Mouse (Mus musculus): ENCODE results near the gene 2810004N23Rik. TPM values are rescaled to one million over a fixed set of nuclear protein-coding genes. Genes with fewer than 3 reads are reported as not detected.

Gene 2810004N23Rik
- polyA plus RNA-seq, 1 experiment, result 27.1 TPM

DNA sequence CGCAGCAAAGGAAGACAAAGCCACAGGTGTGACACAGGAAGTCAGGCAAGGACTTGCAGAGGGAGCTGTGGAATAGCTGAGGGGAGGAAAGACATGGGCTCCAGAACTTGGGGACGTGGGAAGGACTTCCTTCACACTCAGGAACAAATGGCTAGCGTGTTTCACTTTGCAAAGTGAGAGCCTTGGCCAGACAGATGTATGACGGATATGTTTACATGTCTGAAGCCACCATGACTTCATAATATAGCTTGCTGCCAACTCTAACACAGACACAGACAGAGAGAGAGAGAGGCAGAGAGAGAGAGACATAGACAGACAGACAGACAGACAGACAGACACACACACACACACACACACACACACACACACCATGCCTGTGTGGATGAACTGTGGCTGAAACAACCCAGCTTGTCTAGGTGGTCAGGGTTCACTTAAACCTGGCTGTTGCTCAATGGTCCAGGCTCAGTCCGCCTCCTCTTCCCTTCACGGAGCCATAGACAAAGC lies 43.3 kb downstream of the 2810004N23Rik start:
- H3K79me2 ChIP-seq (ENCODE audit: control insufficient read depth, insufficient read depth), result no peaks in the 10 kb centered on the region
- no peak overlapping the region for H3ac ChIP-seq (ENCODE audit: control insufficient read depth, insufficient read length)
- no peak overlapping the region for H3K4me2 ChIP-seq (ENCODE audit: low read depth)
- H3K4me3 ChIP-seq, result no peak overlapping the region
- TF ChIP-seq MYOD1 (IDR thresholded peaks at IDR 0.05; ENCODE audit: control insufficient read depth in 1 of 3, insufficient read length in 2 of 3, low read depth in 2 of 3), result no peak
- no peak for TF ChIP-seq MYOG (IDR thresholded peaks at IDR 0.05; ENCODE audit: control insufficient read depth in 1 of 3, insufficient read depth in 1 of 3, insufficient read length in 2 of 3, low read depth in 2 of 3)
- no peak for TF ChIP-seq USF1 (IDR thresholded peaks at IDR 0.05; ENCODE audit: low read depth)
- no peak for TF ChIP-seq TCF3 (IDR thresholded peaks at IDR 0.05; ENCODE audit: insufficient read length, low read depth)
- no peak for TF ChIP-seq CEBPB (IDR thresholded peaks at IDR 0.05; ENCODE audit: insufficient read depth, poor library complexity, severe bottlenecking)
- TF ChIP-seq REST (IDR thresholded peaks at IDR 0.05; ENCODE audit: insufficient read depth, insufficient read length), result no peak
- no peaks in the 10 kb centered on the region for H3K36me3 ChIP-seq (ENCODE audit: control insufficient read depth, insufficient read depth)
- peaks cover 31% of the 10 kb centered on the region for H3K27me3 ChIP-seq (ENCODE audit: control insufficient read depth, insufficient read depth, insufficient read length)

DNA sequence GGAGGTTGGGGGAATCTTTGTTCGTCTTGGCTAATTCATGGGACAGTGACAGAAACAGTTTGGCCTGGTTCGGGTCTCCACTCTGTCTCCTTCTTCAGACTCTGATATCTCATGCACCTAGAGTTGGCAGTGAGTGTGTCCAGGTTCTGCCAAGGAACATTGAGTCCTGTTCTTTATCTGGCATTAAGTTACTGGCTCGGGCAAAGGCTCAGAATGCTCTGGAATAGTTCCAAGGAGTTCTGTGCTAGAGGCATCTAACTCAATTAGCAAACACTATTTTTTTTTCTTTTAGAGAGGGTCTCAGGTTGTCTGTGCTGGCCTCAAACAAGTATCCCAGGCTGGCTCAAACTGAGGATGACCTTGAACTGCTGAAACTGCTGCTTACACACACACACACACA lies 45.6 kb downstream of the 2810004N23Rik start:
- H3K79me2 ChIP-seq (ENCODE audit: control insufficient read depth, insufficient read depth), result no peaks in the 10 kb centered on the region
- H3ac ChIP-seq (ENCODE audit: control insufficient read depth, insufficient read length), result no peak overlapping the region
- H3K4me3 ChIP-seq, result no peak overlapping the region
- no peak overlapping the region for H3K4me2 ChIP-seq (ENCODE audit: low read depth)
- peaks cover 27% of the 10 kb centered on the region for H3K27me3 ChIP-seq (ENCODE audit: control insufficient read depth, insufficient read depth, insufficient read length)
- no peaks in the 10 kb centered on the region for H3K36me3 ChIP-seq (ENCODE audit: control insufficient read depth, insufficient read depth)
- no peak for TF ChIP-seq SRF (IDR thresholded peaks at IDR 0.05; ENCODE audit: control insufficient read depth, insufficient read length, low read depth)

DNA sequence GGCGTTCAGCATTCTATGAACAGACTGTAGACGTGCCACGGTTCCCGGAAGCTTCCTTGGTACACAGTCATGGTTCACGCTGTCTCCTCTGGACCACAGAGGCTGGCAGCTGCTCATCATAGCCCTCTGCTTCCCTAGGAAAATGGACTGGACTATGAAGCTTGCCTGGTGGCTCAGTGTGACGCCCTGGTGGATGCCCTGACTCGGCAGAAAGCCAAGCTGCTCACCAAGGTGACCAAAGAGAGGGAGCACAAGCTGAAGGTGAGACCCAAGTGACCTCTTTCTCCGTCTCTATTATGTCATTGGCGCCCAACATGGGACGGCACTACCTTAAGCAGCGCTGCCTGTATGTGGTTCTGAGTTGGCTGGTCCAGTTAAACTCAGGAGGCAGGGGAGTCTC lies 46.1 kb downstream of the 2810004N23Rik start:
- Histone ChIP-seq H3K27me3 (ENCODE audit: control insufficient read depth, insufficient read depth, insufficient read length) (peaks cover 28% of the 10 kb centered on the region), H3ac (ENCODE audit: control insufficient read depth, insufficient read length) (no peak overlapping the region), H3K36me3 (ENCODE audit: control insufficient read depth, insufficient read depth) (no peaks in the 10 kb centered on the region), H3K4me2 (ENCODE audit: low read depth) (no peak overlapping the region), H3K79me2 (ENCODE audit: control insufficient read depth, insufficient read depth) (no peaks in the 10 kb centered on the region), H3K4me3 (no peak overlapping the region)
- no peak for TF ChIP-seq MYOD1 (IDR thresholded peaks at IDR 0.05; ENCODE audit: control insufficient read depth in 1 of 3, insufficient read length in 2 of 3, low read depth in 2 of 3)
- TF ChIP-seq USF1 (IDR thresholded peaks at IDR 0.05; ENCODE audit: low read depth), result no peak
- no peak for TF ChIP-seq SRF (IDR thresholded peaks at IDR 0.05; ENCODE audit: control insufficient read depth, insufficient read length, low read depth)
- TF ChIP-seq MYOG (IDR thresholded peaks at IDR 0.05; ENCODE audit: control insufficient read depth in 1 of 3, insufficient read depth in 1 of 3, insufficient read length in 2 of 3, low read depth in 2 of 3), result no peak

DNA sequence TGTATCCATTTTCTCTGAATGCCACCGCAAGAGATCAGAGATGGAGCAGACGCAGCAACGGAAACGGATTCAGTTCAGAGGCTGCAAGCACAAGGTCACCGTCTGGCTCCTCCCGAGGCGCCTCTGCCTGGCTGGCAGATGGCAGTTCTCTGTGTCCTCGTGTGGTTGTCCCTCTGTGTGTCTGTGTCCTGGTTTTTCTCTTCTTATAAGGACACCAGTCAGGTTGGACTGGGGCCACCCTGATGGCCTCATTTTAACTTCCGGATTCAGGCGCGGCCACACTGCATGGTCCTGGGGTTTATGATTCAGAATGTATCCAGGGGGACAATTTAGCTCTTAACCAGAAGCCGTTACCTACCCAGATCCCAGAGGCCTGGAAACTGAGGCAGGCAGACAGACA lies 47.0 kb downstream of the 2810004N23Rik start:
- TF ChIP-seq SRF (IDR thresholded peaks at IDR 0.05; ENCODE audit: control insufficient read depth, insufficient read length, low read depth) (no peak), USF1 (IDR thresholded peaks at IDR 0.05; ENCODE audit: low read depth) (no peak)
- Histone ChIP-seq H3K4me2 (ENCODE audit: low read depth) (no peak overlapping the region), H3K36me3 (ENCODE audit: control insufficient read depth, insufficient read depth) (no peaks in the 10 kb centered on the region), H3K79me2 (ENCODE audit: control insufficient read depth, insufficient read depth) (no peaks in the 10 kb centered on the region), H3K4me3 (no peak overlapping the region), H3ac (ENCODE audit: control insufficient read depth, insufficient read length) (no peak overlapping the region), H3K27me3 (ENCODE audit: control insufficient read depth, insufficient read depth, insufficient read length) (peaks cover 29% of the 10 kb centered on the region)

DNA sequence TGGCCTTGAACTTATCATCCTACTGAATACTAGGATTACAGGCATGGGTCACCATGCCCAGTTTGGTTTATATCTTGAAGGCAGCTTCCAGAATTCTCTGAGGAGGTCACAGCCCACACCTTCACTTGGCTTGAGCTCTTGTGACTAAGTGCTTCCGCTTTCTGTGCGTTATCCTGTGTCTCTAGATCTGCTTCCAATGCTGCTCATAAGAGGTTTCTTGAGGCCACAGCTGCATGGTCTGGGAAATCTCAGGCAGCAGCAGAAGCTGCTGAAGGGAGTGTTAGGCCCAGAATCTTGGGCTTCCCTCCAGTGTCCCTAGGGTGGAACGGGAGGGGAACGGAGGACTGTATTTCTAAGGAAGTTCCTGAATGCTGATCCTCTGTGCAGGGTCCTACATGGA lies 49.6 kb downstream of the 2810004N23Rik start:
- Histone ChIP-seq H3K27me3 (ENCODE audit: control insufficient read depth, insufficient read depth, insufficient read length) (peaks cover 23% of the 10 kb centered on the region), H3ac (ENCODE audit: control insufficient read depth, insufficient read length) (no peak overlapping the region), H3K79me2 (ENCODE audit: control insufficient read depth, insufficient read depth) (no peaks in the 10 kb centered on the region), H3K36me3 (ENCODE audit: control insufficient read depth, insufficient read depth) (no peaks in the 10 kb centered on the region), H3K4me2 (ENCODE audit: low read depth) (no peak overlapping the region), H3K4me3 (no peak overlapping the region)
- no peak for TF ChIP-seq E2F4 (IDR thresholded peaks at IDR 0.05; ENCODE audit: insufficient read depth)
- no peak for TF ChIP-seq TCF12 (IDR thresholded peaks at IDR 0.05; ENCODE audit: insufficient read depth, poor library complexity, severe bottlenecking)
- TF ChIP-seq POLR2AphosphoS2 (IDR thresholded peaks at IDR 0.05; ENCODE audit: insufficient read length, low read depth), result no peak
- TF ChIP-seq POLR2A (IDR thresholded peaks at IDR 0.05; ENCODE audit: insufficient read length, low read depth), result no peak
- TF ChIP-seq MYOD1 (IDR thresholded peaks at IDR 0.05; ENCODE audit: control insufficient read depth in 1 of 3, insufficient read length in 2 of 3, low read depth in 2 of 3), result no peak
- no peak for TF ChIP-seq SRF (IDR thresholded peaks at IDR 0.05; ENCODE audit: control insufficient read depth, insufficient read length, low read depth)
- no peak for TF ChIP-seq USF1 (IDR thresholded peaks at IDR 0.05; ENCODE audit: low read depth)
- no peak for TF ChIP-seq REST (IDR thresholded peaks at IDR 0.05; ENCODE audit: insufficient read depth, insufficient read length)
- TF ChIP-seq MYOG (IDR thresholded peaks at IDR 0.05; ENCODE audit: control insufficient read depth in 1 of 3, insufficient read depth in 1 of 3, insufficient read length in 2 of 3, low read depth in 2 of 3), result no peak
- no peak for TF ChIP-seq MAX (IDR thresholded peaks at IDR 0.05; ENCODE audit: low read depth)
- TF ChIP-seq TCF3 (IDR thresholded peaks at IDR 0.05; ENCODE audit: insufficient read length, low read depth), result no peak
- no peak for TF ChIP-seq CEBPB (IDR thresholded peaks at IDR 0.05; ENCODE audit: insufficient read depth, poor library complexity, severe bottlenecking)

Data from myocyte (in vitro differentiated cells).